ENCODE assay signal across 18 mouse cellular contexts in genomic region chr3:90462579-90462978, GRCm38 (mm10). TPM values are rescaled to one million over a fixed set of nuclear protein-coding genes. Genes with fewer than 3 reads are reported as not detected.
DNase-seq lines count a peak whose midpoint lies in the region; ATAC-seq and TF ChIP-seq lines count a peak whose summit lies in the region.
"Had no signal": no experiment of that assay in that cellular context is flagged by ENCODE, and none has a peak within 500 bp of the region (broad histone marks: within the 10 kb centered on the region; RNA-seq: fewer than 3 reads in every experiment).

No protein-coding gene starts in this region.

- peak overlapping the region; percentile 3 for H3K27ac ChIP-seq in heart, adult 2 months
- H3K27ac ChIP-seq in intestine, embryonic 16.5 days (ENCODE audit: low read length), result no peak overlapping the region
- H3K27ac ChIP-seq in intestine, embryonic 15.5 days, result no peak overlapping the region
- no peak overlapping the region for H3K27ac ChIP-seq in liver, embryonic 12.5 days
- H3K27ac ChIP-seq: forebrain, embryonic 12.5 days; hindbrain, embryonic 13.5 days; limb, embryonic 10.5 days; liver, embryonic 15.5 days had no signal

- TF ChIP-seq CTCF in heart, adult 2 months (IDR thresholded peaks at IDR 0.05), result no peak
- TF ChIP-seq CTCF in lung, adult 2 months (IDR thresholded peaks at IDR 0.05; ENCODE audit: insufficient read depth, low read length), result no peak

- peaks cover 3% of the 10 kb centered on the region for H3K4me1 ChIP-seq in heart, adult 2 months (ENCODE audit: control insufficient read depth, insufficient read depth, low read length)
- H3K4me1 ChIP-seq in intestine, embryonic 16.5 days (ENCODE audit: control insufficient read depth, insufficient read depth, low read length), result peaks cover 13% of the 10 kb centered on the region; the same call in 1 of the 2 replicates
- peaks cover 17% of the 10 kb centered on the region for H3K4me1 ChIP-seq in intestine, embryonic 15.5 days (replicated peaks)
- H3K4me1 ChIP-seq in lung, adult 2 months (ENCODE audit: control insufficient read depth, insufficient read depth, low read length), result no peaks in the 10 kb centered on the region; the same call in 1 of the 2 replicates
- H3K4me1 ChIP-seq in liver, embryonic 12.5 days, result peaks cover 17% of the 10 kb centered on the region

- whole genome bisulfite sequencing in heart, adult 2 months, result 37% methylated on average over 7 of the region's 7 CpGs
- 31% methylated on average over 7 of the region's 7 CpGs for WGBS in intestine, embryonic 16.5 days
- 29% methylated on average over 7 of the region's 7 CpGs for WGBS in intestine, embryonic 15.5 days
- WGBS in lung, adult 2 months, result 42% methylated on average over 7 of the region's 7 CpGs
- WGBS in liver, embryonic 12.5 days (ENCODE audit: insufficient replicate concordance), result 32% methylated on average over 6 of the region's 7 CpGs

- intact Hi-C loops in heart, adult 2 months (cut with DNase I), result loop anchor here (10.0 kb wide), 1 partner anchor 168 kb away; the partner anchor contains the start of gene Gatad2b

- no peak overlapping the region for H3K9ac ChIP-seq in heart, adult 2 months (ENCODE audit: low read depth, low read length)
- no peak overlapping the region; the same call in 1 of the 2 replicates for H3K9ac ChIP-seq in intestine, embryonic 16.5 days (ENCODE audit: low read depth, low read length)
- no peak overlapping the region for H3K9ac ChIP-seq in intestine, embryonic 15.5 days
- no peak overlapping the region for H3K9ac ChIP-seq in liver, embryonic 12.5 days
- H3K9ac ChIP-seq: forebrain, embryonic 12.5 days; hindbrain, embryonic 13.5 days; liver, embryonic 15.5 days had no signal

- TF ChIP-seq POLR2A in heart, adult 2 months (IDR thresholded peaks at IDR 0.05; ENCODE audit: insufficient read depth, low read depth, low read length), result no peak
- TF ChIP-seq POLR2A in lung, adult 2 months (IDR thresholded peaks at IDR 0.05; ENCODE audit: borderline replicate concordance, extremely low read depth, low read depth, low read length), result no peak

- no peak overlapping the region for H3K4me2 ChIP-seq in intestine, embryonic 16.5 days (ENCODE audit: low read depth, low read length)
- H3K4me2 ChIP-seq in intestine, embryonic 15.5 days (replicated peaks), result no peak overlapping the region
- peak overlapping the region; percentile 14; the same call in 1 of the 2 replicates for H3K4me2 ChIP-seq in liver, embryonic 12.5 days
- H3K4me2 ChIP-seq: forebrain, embryonic 12.5 days; hindbrain, embryonic 13.5 days; liver, embryonic 15.5 days had no signal

- no peak for TF ChIP-seq EP300 in heart, adult 2 months (IDR thresholded peaks at IDR 0.05; ENCODE audit: insufficient read depth, low read depth, low read length)

- H3K4me3 ChIP-seq in heart, adult 2 months, result no peak overlapping the region
- no peak overlapping the region for H3K4me3 ChIP-seq in intestine, embryonic 16.5 days (ENCODE audit: low read length)
- no peak overlapping the region for H3K4me3 ChIP-seq in intestine, embryonic 15.5 days (replicated peaks)
- H3K4me3 ChIP-seq in lung, adult 2 months (replicated peaks; ENCODE audit: extremely low read depth, low read depth, low read length), result peak overlapping the region; percentile 13
- no peak overlapping the region for H3K4me3 ChIP-seq in liver, embryonic 12.5 days
- H3K4me3 ChIP-seq: forebrain, embryonic 12.5 days; hindbrain, embryonic 13.5 days; limb, embryonic 10.5 days; liver, embryonic 15.5 days had no signal

- no peaks in the 10 kb centered on the region for H3K9me3 ChIP-seq in intestine, embryonic 16.5 days (ENCODE audit: control insufficient read depth, low read length)
- H3K9me3 ChIP-seq in intestine, embryonic 15.5 days, result no peaks in the 10 kb centered on the region
- no peaks in the 10 kb centered on the region; the same call in 1 of the 2 replicates for H3K9me3 ChIP-seq in liver, embryonic 12.5 days (replicated peaks)
- H3K9me3 ChIP-seq: forebrain, embryonic 12.5 days; hindbrain, embryonic 13.5 days; limb, embryonic 10.5 days; liver, embryonic 15.5 days had no signal

- no peak for DNase-seq in heart, adult 2 months
- DNase-seq in heart, adult 9 months (ENCODE audit: low spot score in 2 of 2), result no peak
- DNase-seq in lung, adult 2 months, result no peak
- no peak for DNase-seq in lung, postnatal 36 days
- no peak for DNase-seq in frontal cortex, adult 2 months (ENCODE audit: extremely low spot score in 1 of 2, low spot score in 1 of 2)
- DNase-seq: adrenal gland, postnatal 25 days; cerebellum, adult 8-10 months; kidney, adult 18-20 months had no signal

- no peaks in the 10 kb centered on the region; the same call in 1 of the 2 replicates for H3K79me2 ChIP-seq in heart, adult 2 months (replicated peaks; ENCODE audit: control insufficient read depth, insufficient read depth, low read length)

- no peaks in the 10 kb centered on the region for H3K36me3 ChIP-seq in heart, adult 2 months (ENCODE audit: control insufficient read depth, insufficient read depth, low read length)
- H3K36me3 ChIP-seq in intestine, embryonic 16.5 days (ENCODE audit: control insufficient read depth, insufficient read depth, low read length), result no peaks in the 10 kb centered on the region
- no peaks in the 10 kb centered on the region for H3K36me3 ChIP-seq in intestine, embryonic 15.5 days
- no peaks in the 10 kb centered on the region for H3K36me3 ChIP-seq in liver, embryonic 12.5 days
- H3K36me3 ChIP-seq: forebrain, embryonic 12.5 days; hindbrain, embryonic 13.5 days; limb, embryonic 10.5 days; liver, embryonic 15.5 days had no signal

- H3K27me3 ChIP-seq in heart, adult 2 months (ENCODE audit: control insufficient read depth, insufficient read depth, low read length), result peaks cover 4% of the 10 kb centered on the region
- H3K27me3 ChIP-seq in intestine, embryonic 16.5 days (replicated peaks; ENCODE audit: control insufficient read depth, insufficient read depth, low read length), result peaks cover 35% of the 10 kb centered on the region
- H3K27me3 ChIP-seq in intestine, embryonic 15.5 days (replicated peaks), result peaks cover 30% of the 10 kb centered on the region
- peaks cover 89% of the 10 kb centered on the region for H3K27me3 ChIP-seq in liver, embryonic 12.5 days (replicated peaks)

- ATAC-seq in intestine, embryonic 16.5 days, result 0 out of 2 replicates have a peak, but pooled peaks have one; percentile 13
- no peak for ATAC-seq in intestine, embryonic 15.5 days
- ATAC-seq in liver, embryonic 12.5 days, result no peak
- ATAC-seq: activated CD4-positive, CD25-positive, alpha-beta regulatory T cell, adult 4 months; Patski had no signal

RNA-seq across cellular contexts. Expression of gene Npr1, which starts 3.1 kb away (rescaled TPM):
- 10 to 100 TPM; 16.1 to 16.3 TPM for total RNA-seq in heart, adult 2 months (2021)
- 35.0 and 47.5 TPM in 2 replicates for polyA plus RNA-seq in heart, adult 2 months (2012; rRNA removed)
- 5.6 and 6.6 TPM in 2 replicates for polyA plus RNA-seq in intestine, embryonic 16.5 days (2015; fragmentation: Nextera tagmentation; extraction: Ambion mirVana)
- 5.7 and 6.2 TPM in 2 replicates for polyA plus RNA-seq in intestine, embryonic 15.5 days (2015; fragmentation: Nextera tagmentation; extraction: Ambion mirVana)
- polyA plus RNA-seq in lung, adult 2 months (2012; rRNA removed), result 162 and 199 TPM in 2 replicates
- polyA plus RNA-seq in liver, embryonic 12.5 days (2016; fragmentation: Nextera tagmentation; extraction: Ambion mirVana), result 5.1 and 5.3 TPM in 2 replicates
- polyA plus RNA-seq in frontal cortex, adult 2 months (2012; rRNA removed), result 24.0 and 27.2 TPM in 2 replicates
- total RNA-seq: common myeloid progenitor, adult 5-6 weeks had no signal
- polyA plus RNA-seq: activated CD4-positive, CD25-positive, alpha-beta regulatory T cell, adult 4 months had no signal

RNA-seq across cellular contexts. Expression of gene Ilf2, which starts 13.3 kb away (rescaled TPM):
- 10 to 100 TPM; 30.6 to 32.2 TPM for total RNA-seq in heart, adult 2 months (2021)
- polyA plus RNA-seq in heart, adult 2 months (2012; rRNA removed), result 13.9 and 24.9 TPM in 2 replicates
- 125 and 140 TPM in 2 replicates for polyA plus RNA-seq in intestine, embryonic 16.5 days (2015; fragmentation: Nextera tagmentation; extraction: Ambion mirVana)
- 146 and 157 TPM in 2 replicates for polyA plus RNA-seq in intestine, embryonic 15.5 days (2015; fragmentation: Nextera tagmentation; extraction: Ambion mirVana)
- 13.2 and 22.3 TPM in 2 replicates for polyA plus RNA-seq in lung, adult 2 months (2012; rRNA removed)
- 100 and 103 TPM in 2 replicates for polyA plus RNA-seq in liver, embryonic 12.5 days (2016; fragmentation: Nextera tagmentation; extraction: Ambion mirVana)
- polyA plus RNA-seq in frontal cortex, adult 2 months (2012; rRNA removed), result 84.3 and 89.2 TPM in 2 replicates

RNA-seq across cellular contexts. Expression of gene Snapin, which starts 28.3 kb away (rescaled TPM):
- total RNA-seq in heart, adult 2 months (2021), result 10 to 100 TPM; 60.0 to 71.3 TPM
- polyA plus RNA-seq in heart, adult 2 months (2012; rRNA removed), result 50.7 and 89.1 TPM in 2 replicates
- polyA plus RNA-seq in intestine, embryonic 16.5 days (2015; fragmentation: Nextera tagmentation; extraction: Ambion mirVana), result 74.7 and 79.4 TPM in 2 replicates
- polyA plus RNA-seq in intestine, embryonic 15.5 days (2015; fragmentation: Nextera tagmentation; extraction: Ambion mirVana), result 69.8 and 74.0 TPM in 2 replicates
- polyA plus RNA-seq in lung, adult 2 months (2012; rRNA removed), result 29.0 and 47.3 TPM in 2 replicates
- 24.2 and 27.0 TPM in 2 replicates for polyA plus RNA-seq in liver, embryonic 12.5 days (2016; fragmentation: Nextera tagmentation; extraction: Ambion mirVana)
- polyA plus RNA-seq in frontal cortex, adult 2 months (2012; rRNA removed), result 76.1 and 78.7 TPM in 2 replicates

RNA-seq across cellular contexts. Expression of gene Ints3, which starts 29.2 kb away (rescaled TPM):
- 10 to 100 TPM; 22.9 to 26.3 TPM for total RNA-seq in heart, adult 2 months (2021)
- 15.2 and 21.8 TPM in 2 replicates for polyA plus RNA-seq in heart, adult 2 months (2012; rRNA removed)
- polyA plus RNA-seq in intestine, embryonic 16.5 days (2015; fragmentation: Nextera tagmentation; extraction: Ambion mirVana), result 20.2 and 22.1 TPM in 2 replicates
- 28.6 and 29.8 TPM in 2 replicates for polyA plus RNA-seq in intestine, embryonic 15.5 days (2015; fragmentation: Nextera tagmentation; extraction: Ambion mirVana)
- 24.6 and 28.4 TPM in 2 replicates for polyA plus RNA-seq in lung, adult 2 months (2012; rRNA removed)
- polyA plus RNA-seq in liver, embryonic 12.5 days (2016; fragmentation: Nextera tagmentation; extraction: Ambion mirVana), result 20.8 and 21.4 TPM in 2 replicates
- polyA plus RNA-seq in frontal cortex, adult 2 months (2012; rRNA removed), result 44.3 and 49.0 TPM in 2 replicates

RNA-seq across cellular contexts. Expression of gene Chtop, which starts 46.7 kb away (rescaled TPM):
- 10 to 100 TPM; 90.0 to 93.0 TPM for total RNA-seq in heart, adult 2 months (2021)
- 30.4 and 51.4 TPM in 2 replicates for polyA plus RNA-seq in heart, adult 2 months (2012; rRNA removed)
- 90.4 and 99.8 TPM in 2 replicates for polyA plus RNA-seq in intestine, embryonic 16.5 days (2015; fragmentation: Nextera tagmentation; extraction: Ambion mirVana)
- polyA plus RNA-seq in intestine, embryonic 15.5 days (2015; fragmentation: Nextera tagmentation; extraction: Ambion mirVana), result 117 and 125 TPM in 2 replicates
- polyA plus RNA-seq in lung, adult 2 months (2012; rRNA removed), result 38.6 and 48.4 TPM in 2 replicates
- polyA plus RNA-seq in liver, embryonic 12.5 days (2016; fragmentation: Nextera tagmentation; extraction: Ambion mirVana), result 85.7 and 88.1 TPM in 2 replicates
- 136 and 140 TPM in 2 replicates for polyA plus RNA-seq in frontal cortex, adult 2 months (2012; rRNA removed)
